Mouse (Mus musculus): ENCODE results near the gene Defb30. TPM values are rescaled to one million over a fixed set of nuclear protein-coding genes. Genes with fewer than 3 reads are reported as not detected.

Defb30 gene
- polyA plus RNA-seq, 1 experiment from 2014 or later: not detected

DNA sequence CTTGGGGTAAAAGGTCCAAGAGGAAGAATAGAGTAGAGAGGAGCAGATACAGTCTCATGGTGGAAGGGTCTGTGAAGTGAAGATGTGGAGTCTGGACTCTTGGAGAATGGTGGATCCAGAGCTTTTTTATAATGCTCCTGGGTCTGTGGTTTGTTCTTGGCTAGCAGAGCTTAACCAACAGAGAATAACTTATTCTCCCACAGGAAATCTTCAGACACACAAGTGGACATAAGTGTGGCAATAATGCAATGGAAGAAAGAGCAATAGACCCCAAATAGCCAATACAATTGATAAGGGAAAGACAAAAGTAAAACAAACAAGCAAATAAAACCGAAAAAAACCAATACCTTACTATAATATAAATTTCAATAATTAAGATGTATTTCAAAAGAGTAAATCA lies 65.3 kb downstream of the Defb30 start, which contains the start of gene Defb48:
TSS of gene Defb48 (minus strand) at position 101 of the 400 bp plus-strand sequence.
- H3K4me3 ChIP-seq (ENCODE audit: low read length): no peak within 1 kb of the TSS
- no peaks in the 10 kb centered on the region for H3K36me3 ChIP-seq (ENCODE audit: control insufficient read depth, insufficient read depth, low read length)
- no peak for ATAC-seq
- H3K27ac ChIP-seq (ENCODE audit: low read depth, low read length): no peak within 1 kb of the TSS
- WGBS: 77% methylated on average over 1 of the region's 1 CpGs
- H3K9me3 ChIP-seq (ENCODE audit: control insufficient read depth, low read length): no peaks in the 10 kb centered on the region
- H3K9ac ChIP-seq (ENCODE audit: low read depth, low read length): no peak within 1 kb of the TSS
- no peaks in the 10 kb centered on the region for H3K27me3 ChIP-seq (replicated peaks; ENCODE audit: control insufficient read depth, insufficient read depth, low read length)
- H3K4me2 ChIP-seq (ENCODE audit: low read length): no peak within 1 kb of the TSS
- no peaks in the 10 kb centered on the region for H3K4me1 ChIP-seq (ENCODE audit: control insufficient read depth, insufficient read depth, low read depth, low read length)

Other genes with a start within 250 kb of the Defb30 start
- gene Wdfy2, start 212.3 kb downstream of the Defb30 start, polyA plus RNA-seq (2015; fragmentation: Nextera tagmentation; extraction: Ambion mirVana): 6.2 and 8.2 TPM in 2 replicates
- gene Defb48, start 65.5 kb downstream of the Defb30 start, polyA plus RNA-seq (2015; fragmentation: Nextera tagmentation; extraction: Ambion mirVana): not detected in 2 replicates
- not detected in 2 replicates for gene Defb47, start 51.9 kb downstream of the Defb30 start, polyA plus RNA-seq (2015; fragmentation: Nextera tagmentation; extraction: Ambion mirVana)
- gene Defb43, start 38.2 kb downstream of the Defb30 start, polyA plus RNA-seq (2015; fragmentation: Nextera tagmentation; extraction: Ambion mirVana): not detected in 2 replicates
- gene Defb42, start 3.0 kb downstream of the Defb30 start, polyA plus RNA-seq (2015; fragmentation: Nextera tagmentation; extraction: Ambion mirVana): 0.65 TPM in 1 of 2 replicates, not detected in the other

Measured in hindbrain, embryonic 16.5 days (tissue).